Mouse (Mus musculus) right cerebral cortex, adult 2 months (tissue): ENCODE measurements around the gene Taok2.
"Not testable (repeated sequence)": the region's sequence is repeated elsewhere in the genome, so short reads cannot be mapped to it uniquely, and the experiment has no call there.

Source experiments
- DNase-seq, 2 experiments: peaks; one replicate each; pipeline ENCODE4 v3.0.0; 2021 to 2022; ENCODE audit warnings: low spot score in 2 of 2

The Taok2 gene

GRCm38 (mm10) chr7:126884286-126885164 lies at the start of gene Taok2:
Gene Taok2, minus strand, starts transcription at chr7:126884703.
- DNase-seq: peak; percentile 98 to 99

GRCm38 (mm10) chr7:126932652-126933051 lies 48.1 kb upstream of the Taok2 start:
- DNase-seq: no peak

DNA sequence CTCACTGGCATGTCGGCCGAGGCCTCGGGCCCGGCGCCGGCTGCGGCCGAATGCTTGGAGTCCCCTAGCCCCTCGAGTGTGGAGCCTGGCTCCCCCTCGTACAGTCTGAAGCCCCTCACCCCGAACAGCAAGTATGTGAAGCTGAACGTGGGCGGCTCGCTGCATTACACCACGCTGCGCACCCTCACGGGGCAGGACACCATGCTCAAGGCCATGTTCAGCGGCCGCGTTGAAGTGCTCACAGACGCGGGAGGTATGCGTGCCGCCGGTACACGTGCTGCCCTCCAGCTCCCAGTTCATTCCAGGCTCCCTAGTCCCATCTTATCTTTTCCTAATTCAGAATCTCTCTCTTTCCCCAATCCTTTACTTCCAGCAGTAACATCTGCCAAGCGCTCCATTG lies 44.5 kb upstream of the Taok2 start:
- DNase-seq: peak in 1 of 2 experiments; percentile 52

DNA sequence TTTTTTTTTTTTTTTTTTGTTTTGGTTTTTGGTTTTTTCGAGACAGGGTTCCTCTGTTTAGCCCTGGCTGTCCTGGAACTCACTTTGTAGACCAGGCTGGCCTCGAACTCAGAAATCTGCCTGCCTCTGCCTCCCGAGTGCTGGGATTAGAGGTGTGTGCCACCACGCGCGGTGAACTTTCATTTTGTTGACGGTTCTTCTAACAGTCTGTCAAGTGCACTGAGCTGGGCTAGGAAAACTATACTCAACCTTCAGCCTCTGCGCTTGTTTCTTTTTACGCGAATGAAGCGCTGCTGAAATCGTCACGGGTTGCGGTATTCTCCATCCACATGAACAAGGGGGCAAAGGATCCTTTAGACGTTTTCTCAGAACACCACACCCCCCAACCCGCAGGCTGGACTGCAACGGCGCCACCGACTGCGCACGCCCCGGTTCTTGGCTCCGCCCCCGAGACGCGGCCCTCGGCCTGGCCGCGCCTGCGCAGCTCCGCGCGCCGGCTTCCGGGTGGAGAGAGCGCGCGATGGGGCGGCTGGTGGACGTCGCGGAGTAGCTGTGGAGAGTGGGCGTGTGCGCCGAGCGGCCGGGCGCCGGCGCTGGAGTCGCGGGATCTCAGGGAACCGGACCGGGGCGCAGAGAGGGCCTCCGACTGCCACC lies 44.0 kb upstream of the Taok2 start, which contains the start of gene Kctd13:
Gene Kctd13, plus strand, starts transcription at position 496 of the 654 bp plus-strand sequence.
- DNase-seq: peak; percentile 84 to 87

DNA sequence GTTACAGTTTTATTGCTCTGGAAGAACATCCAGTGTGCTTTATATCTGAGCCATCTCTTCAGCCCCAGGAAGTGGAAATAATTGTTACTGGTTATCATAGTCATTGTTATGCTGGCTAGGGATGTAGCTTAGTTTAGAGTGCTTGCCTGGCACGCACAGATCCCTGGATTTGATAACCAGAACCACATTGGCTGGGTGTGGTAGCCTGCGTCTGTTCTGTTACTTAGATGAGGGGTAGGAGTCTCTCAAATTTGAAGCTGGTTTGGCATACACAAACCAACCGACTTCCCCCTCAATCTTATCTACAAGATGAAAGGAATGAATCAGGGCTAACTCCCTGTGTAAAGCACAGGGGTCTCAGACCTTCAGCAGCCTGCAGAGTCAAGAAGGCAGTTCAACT lies 41.8 kb upstream of the Taok2 start:
- DNase-seq: no peak

DNA sequence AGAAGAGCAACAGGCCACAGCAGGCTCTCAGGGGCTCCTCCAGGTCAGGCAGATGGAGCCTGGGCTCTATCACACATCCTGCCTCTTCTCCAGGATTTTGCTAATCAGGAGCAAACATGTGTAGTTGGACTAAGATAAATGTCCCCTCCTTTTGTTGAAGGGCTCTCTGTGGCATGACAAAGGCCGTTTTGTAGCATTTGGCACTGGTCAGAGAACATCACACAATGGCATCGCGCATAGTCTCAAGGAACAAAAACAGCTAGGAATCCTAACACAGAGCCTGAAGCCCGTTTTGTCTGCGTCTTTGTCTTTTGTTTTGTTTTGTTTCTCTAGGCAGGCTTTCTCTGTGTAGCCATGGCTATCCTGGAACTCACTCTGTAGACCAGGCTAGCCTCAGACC lies 39.5 kb upstream of the Taok2 start:
- no peak for DNase-seq

GRCm38 (mm10) chr7:126922624-126923060 lies 38.1 kb upstream of the Taok2 start, which contains the start of gene Tmem219:
Gene Tmem219, minus strand, starts transcription at chr7:126922917.
- no peak for DNase-seq

- no peak for DNase-seq
These were observed 37.1 kb upstream of the Taok2 start for GRCm38 (mm10) chr7:126921563-126921962.

DNA sequence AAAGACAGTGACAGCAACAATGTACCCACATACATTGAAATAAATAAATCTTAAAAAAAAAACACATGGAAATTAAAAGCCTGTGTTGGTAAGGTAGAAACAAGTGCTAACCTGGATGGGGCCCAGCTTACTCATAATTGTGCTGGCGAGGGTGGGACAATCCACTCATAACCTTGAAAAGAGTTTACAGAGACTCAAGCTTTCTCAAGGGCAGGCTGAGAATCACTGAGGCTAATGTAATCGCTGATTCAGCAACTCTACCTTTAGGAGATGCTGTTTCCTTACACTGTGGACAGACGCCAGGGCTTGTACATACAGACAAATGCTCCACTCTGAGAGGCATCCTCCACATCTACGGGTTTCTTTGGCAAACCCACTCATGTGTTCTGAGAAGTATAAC lies 35.5 kb upstream of the Taok2 start:
- no peak for DNase-seq

DNA sequence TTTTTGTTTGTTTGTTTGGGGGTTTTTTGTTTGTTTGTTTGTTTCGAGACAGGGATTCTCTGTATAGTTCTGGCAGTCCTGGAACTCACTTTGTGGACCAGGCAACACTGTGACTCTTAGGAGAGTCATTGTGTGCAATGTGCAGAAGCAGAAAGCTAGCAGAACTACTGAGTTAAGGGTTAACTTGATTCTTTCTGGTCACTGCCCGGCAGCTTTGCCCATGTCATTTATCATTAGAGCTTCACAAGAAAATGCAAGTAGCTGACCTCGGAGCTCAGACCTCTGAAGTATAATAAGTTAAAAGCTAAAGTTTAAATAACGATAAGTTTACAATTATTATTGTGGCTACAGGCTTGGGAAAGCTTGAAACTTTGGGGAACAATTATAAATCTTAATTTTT lies 33.9 kb upstream of the Taok2 start:
- not testable (repeated sequence) for DNase-seq

DNA sequence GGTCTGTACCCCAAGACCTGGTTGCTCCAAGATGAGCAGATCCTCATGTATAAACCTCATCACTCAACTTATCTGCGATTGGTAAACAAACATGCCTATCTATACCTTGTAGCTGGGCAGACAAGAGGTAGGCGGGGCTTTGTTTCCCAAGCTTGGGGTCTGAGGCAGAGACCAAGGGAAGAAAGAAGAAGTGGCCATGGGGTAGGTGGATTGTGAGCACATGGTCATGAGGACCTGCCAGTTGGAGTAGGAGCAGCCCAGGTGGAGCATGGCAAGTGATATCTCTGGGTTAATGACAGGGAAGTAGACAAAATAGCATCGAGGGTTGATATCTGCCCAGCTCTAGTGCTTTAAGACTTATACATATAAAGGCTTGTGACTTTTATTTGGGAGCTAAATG lies 30.3 kb upstream of the Taok2 start:
- no peak for DNase-seq

DNA sequence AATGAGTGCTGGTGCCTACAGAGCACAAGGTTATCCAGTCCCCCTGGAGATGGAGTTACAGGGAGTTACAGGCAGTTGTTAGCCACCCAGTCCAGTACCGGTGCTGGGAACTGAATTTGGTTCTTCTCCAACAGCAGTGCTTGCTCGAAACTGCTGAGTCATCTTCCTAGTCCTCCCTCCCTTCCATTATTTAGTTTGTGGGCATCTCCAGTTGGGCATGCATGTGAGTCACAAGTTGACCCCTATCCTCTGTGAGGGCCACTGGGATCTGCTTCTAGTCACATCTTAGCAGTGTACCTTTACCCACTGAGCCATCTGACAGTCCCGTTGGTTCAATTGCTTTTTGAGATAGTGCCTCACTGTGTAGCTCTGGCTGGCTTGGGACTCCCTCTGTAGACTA lies 21.1 kb upstream of the Taok2 start:
- DNase-seq: no peak

GRCm38 (mm10) chr7:126899781-126900180 lies 15.3 kb upstream of the Taok2 start:
- DNase-seq: not testable (repeated sequence)

GRCm38 (mm10) chr7:126898102-126898990 lies 13.8 kb upstream of the Taok2 start:
- peak; percentile 95 to 96 for DNase-seq

DNA sequence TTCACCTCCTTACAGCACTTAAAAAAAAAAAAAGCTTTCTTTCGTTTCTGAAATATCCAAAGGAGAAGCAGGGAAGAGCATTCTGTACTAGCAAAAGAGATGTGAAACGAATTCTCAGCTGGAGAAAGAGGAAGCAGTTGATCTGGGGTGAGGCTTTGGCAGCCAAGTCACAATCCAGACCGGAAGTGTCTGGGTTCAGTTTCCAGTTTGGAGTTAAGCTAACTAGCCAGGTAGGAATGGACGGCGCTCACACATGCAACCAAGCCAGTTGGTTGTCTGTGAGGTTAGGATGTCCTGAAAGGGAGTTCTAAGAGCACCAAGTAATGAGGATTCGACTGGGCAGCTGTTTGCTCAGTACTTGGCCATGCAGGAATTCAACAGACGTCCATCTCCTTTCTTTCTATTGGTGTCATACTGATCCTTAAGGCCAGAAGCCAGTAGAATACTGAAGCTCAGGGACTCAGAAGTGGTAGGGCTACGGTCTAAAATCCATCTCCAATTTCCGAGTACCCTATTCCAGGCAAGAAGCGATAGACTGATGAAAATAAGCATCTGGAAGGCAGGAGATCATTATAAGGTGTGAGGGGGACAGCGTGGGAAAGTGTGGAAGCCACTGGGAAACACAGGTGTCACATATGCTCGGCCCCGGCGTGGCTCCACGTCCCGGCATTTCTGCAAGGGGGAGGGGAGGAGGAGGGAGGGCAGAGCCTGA lies 13.0 kb upstream of the Taok2 start:
- DNase-seq: no peak

DNA sequence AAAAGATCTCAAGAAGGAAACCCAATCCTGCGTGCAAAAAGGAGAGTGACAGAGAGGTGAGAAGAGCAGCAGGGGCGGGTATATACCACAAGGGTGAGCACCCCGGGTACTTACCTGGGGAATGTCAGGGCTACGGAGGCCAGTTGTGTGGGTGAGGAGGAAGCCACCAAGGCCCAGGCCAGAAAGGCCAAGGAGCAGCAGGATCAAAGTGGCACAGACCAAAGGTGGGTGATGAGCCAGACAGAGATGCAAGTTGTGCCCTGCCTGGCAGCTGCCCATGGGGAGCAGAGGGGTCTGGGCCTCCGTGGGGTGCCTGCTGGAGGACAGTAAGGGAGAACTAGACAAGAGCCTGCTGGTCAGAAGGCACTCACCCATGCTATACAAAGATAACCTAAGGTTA lies 12.4 kb upstream of the Taok2 start:
- DNase-seq: no peak

DNA sequence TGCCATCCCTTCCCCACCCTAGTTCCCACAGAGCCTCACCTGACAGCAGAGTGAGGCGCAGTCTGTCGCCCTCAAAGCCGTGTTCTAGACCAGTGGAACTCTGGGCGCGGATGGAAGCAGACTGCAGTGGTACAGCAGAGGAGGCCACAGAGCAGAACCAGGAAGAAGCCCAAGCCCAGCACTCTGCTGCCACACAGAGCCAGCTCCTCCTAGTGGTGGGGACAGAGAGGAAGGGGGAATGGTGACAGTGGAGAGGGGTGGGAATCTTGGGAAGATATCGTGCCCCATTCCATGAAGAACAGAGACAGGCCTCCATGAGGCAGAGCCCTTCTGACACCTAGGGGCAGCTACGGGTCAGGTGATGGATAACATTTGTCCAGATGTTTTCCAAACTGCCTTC lies 4.3 kb upstream of the Taok2 start:
- no peak for DNase-seq

DNA sequence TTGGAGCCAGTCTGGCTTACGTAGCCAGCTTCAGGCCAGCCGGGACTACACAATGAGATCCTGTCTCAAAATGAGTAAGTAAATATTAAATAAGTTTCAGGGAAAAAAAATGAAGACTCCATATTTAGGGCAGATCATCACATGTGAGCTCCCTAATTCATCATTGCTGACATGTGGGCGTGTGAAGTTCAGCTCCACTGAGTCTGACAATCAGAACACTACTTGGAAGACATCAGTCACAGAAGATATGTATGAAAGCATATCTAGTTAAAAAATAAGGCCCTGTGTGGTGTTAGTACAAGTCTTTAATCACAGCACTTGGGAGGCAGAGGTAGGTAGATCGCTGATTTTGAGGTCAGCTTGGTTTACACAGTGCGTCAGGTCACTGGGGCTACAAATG lies 2.8 kb upstream of the Taok2 start:
- no peak for DNase-seq

GRCm38 (mm10) chr7:126883731-126884181 lies 747 bp downstream of the Taok2 start:
- no peak for DNase-seq

DNA sequence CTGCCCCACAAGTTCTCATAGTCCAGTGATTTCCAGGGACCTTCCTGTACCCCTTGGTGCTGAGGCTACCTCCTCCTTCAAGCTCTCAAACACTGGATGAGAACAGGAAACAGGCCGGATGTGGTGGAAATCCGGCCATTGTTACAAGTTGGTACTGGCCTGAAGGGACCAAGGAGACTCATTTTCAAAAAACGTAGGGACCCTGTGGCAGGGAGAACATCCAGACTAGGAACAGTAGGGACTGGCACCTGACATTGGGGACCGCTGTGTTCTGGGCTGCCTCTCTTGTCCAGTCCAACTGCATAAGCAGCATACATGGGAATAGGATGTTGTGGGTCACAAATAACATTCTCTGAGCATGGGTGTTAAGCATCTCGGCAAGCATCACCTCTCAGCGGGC lies 3.5 kb downstream of the Taok2 start:
- DNase-seq: no peak

- DNase-seq: no peak
These were observed 7.3 kb downstream of the Taok2 start for GRCm38 (mm10) chr7:126877239-126877638.
